Mouse (Mus musculus) C2C12 (cell line): ENCODE results near the gene Wee1. TPM values are rescaled to one million over a fixed set of nuclear protein-coding genes. Genes with fewer than 3 reads are reported as not detected.
"Not testable (repeated sequence)": the region's sequence is repeated elsewhere in the genome, so short reads cannot be mapped to it uniquely, and the experiment has no call there.

ENCODE experiments used
- H3K27me3 ChIP-seq: one replicate; pipeline ENCODE4 v1.6.1; 2011; ENCODE audit not compliant: control insufficient read depth, insufficient read depth, insufficient read length
- H3K36me3 ChIP-seq: one replicate; pipeline ENCODE4 v1.6.1; 2011; ENCODE audit not compliant: control insufficient read depth, insufficient read depth
- H3K4me3 ChIP-seq: one replicate; pipeline ENCODE4 v1.5.1; 2011; ENCODE audit warnings: mild to moderate bottlenecking, control low read depth; ENCODE audit not compliant: poor library complexity, insufficient read depth, severe bottlenecking
- H3K79me2 ChIP-seq: one replicate; pipeline ENCODE4 v1.6.1; 2011; ENCODE audit not compliant: control insufficient read depth, insufficient read depth
- H3K79me3 ChIP-seq: one replicate; pipeline ENCODE4 v1.6.1; 2011; ENCODE audit warnings: low read depth, control low read depth
- H3ac ChIP-seq: one replicate; pipeline ENCODE3; 2011; ENCODE audit warnings: low read depth; ENCODE audit not compliant: control insufficient read depth, insufficient read length
- CEBPB ChIP-seq: IDR thresholded peaks from one replicate; pipeline ENCODE4 v1.6.1; 2011; ENCODE audit warnings: low read depth, mild to moderate bottlenecking, control low read depth, moderate library complexity
- CTCF ChIP-seq: IDR thresholded peaks from one replicate; pipeline ENCODE4 v1.5.1; 2011; ENCODE audit not compliant: control insufficient read depth, insufficient read depth, insufficient read length
- FOSL1 ChIP-seq: IDR thresholded peaks from one replicate; pipeline ENCODE4 v1.8.0; 2011; ENCODE audit warnings: mild to moderate bottlenecking, low read length; ENCODE audit not compliant: poor library complexity, insufficient read depth, severe bottlenecking
- MAX ChIP-seq: IDR thresholded peaks from one replicate; pipeline ENCODE4 v1.6.1; 2011; ENCODE audit warnings: mild to moderate bottlenecking, control low read depth
- MYOD1 ChIP-seq: IDR thresholded peaks from one replicate; pipeline ENCODE4 v1.6.1; 2011; ENCODE audit warnings: low read depth; ENCODE audit not compliant: control insufficient read depth, insufficient read length
- MYOG ChIP-seq: IDR thresholded peaks from one replicate; pipeline ENCODE4 v1.6.1; 2011; ENCODE audit not compliant: control insufficient read depth, insufficient read length; ENCODE audit errors: extremely low read depth
- USF1 ChIP-seq: IDR thresholded peaks from one replicate; pipeline ENCODE4 v1.6.1; 2011; ENCODE audit warnings: low read depth, mild to moderate bottlenecking, control low read depth, moderate library complexity
- polyA plus RNA-seq: library from polyadenylated mRNA; unstranded; fragments of >200 nt; fragmentation: generic; extraction: Trizol; gene quantifications from one replicate; pipeline ENCODE4 v1.2.1, GENCODE M21; 2012; ENCODE audit warnings: missing spikeins

The Wee1 gene
- polyA plus RNA-seq, 1 experiment = 15.8 TPM

GRCm38 (mm10) chr7:110128566-110128965 lies 6.7 kb downstream of the Wee1 start:
- Histone ChIP-seq H3ac (no peak overlapping the region), H3K27me3 (no peaks in the 10 kb centered on the region), H3K79me3 (peaks cover 73% of the 10 kb centered on the region), H3K36me3 (peaks cover 86% of the 10 kb centered on the region), H3K79me2 (peaks cover 100% of the 10 kb centered on the region), H3K4me3 (no peak overlapping the region)
- TF ChIP-seq CTCF (no peak), CEBPB (no peak), MYOD1 (no peak), FOSL1 (no peak), USF1 (no peak), MYOG (no peak), MAX (no peak)

- not testable (repeated sequence) for H3K4me3 ChIP-seq, H3ac ChIP-seq, H3K27me3 ChIP-seq
- H3K79me3 ChIP-seq = peaks cover 48% of the 10 kb centered on the region
- H3K79me2 ChIP-seq = peaks cover 80% of the 10 kb centered on the region
- peaks cover 96% of the 10 kb centered on the region for H3K36me3 ChIP-seq
These were observed 10.4 kb downstream of the Wee1 start for GRCm38 (mm10) chr7:110132272-110132671.

- Histone ChIP-seq H3K4me3 (no peak overlapping the region), H3K79me3 (peaks cover 36% of the 10 kb centered on the region), H3K27me3 (no peaks in the 10 kb centered on the region), H3K79me2 (peaks cover 70% of the 10 kb centered on the region), H3K36me3 (peaks cover 96% of the 10 kb centered on the region), H3ac (no peak overlapping the region)
- TF ChIP-seq MYOG (no peak), MAX (no peak), CTCF (no peak), MYOD1 (no peak), FOSL1 (no peak), CEBPB (no peak), USF1 (no peak)
These were observed 12.1 kb downstream of the Wee1 start for GRCm38 (mm10) chr7:110133988-110134387.

- Histone ChIP-seq H3K79me2 (peaks cover 32% of the 10 kb centered on the region), H3K79me3 (peaks cover 14% of the 10 kb centered on the region), H3K27me3 (no peaks in the 10 kb centered on the region), H3ac (no peak overlapping the region), H3K4me3 (no peak overlapping the region), H3K36me3 (peaks cover 95% of the 10 kb centered on the region)
- no peak for TF ChIP-seq CTCF
- no peak for TF ChIP-seq MAX
- no peak for TF ChIP-seq CEBPB
- TF ChIP-seq USF1 = no peak
- no peak for TF ChIP-seq MYOD1
- TF ChIP-seq MYOG = no peak
- no peak for TF ChIP-seq FOSL1
These were observed 16.7 kb downstream of the Wee1 start for GRCm38 (mm10) chr7:110138538-110138937.

GRCm38 (mm10) chr7:110143863-110144262 lies 22.0 kb downstream of the Wee1 start:
- TF ChIP-seq MAX (no peak), CEBPB (no peak), FOSL1 (no peak), MYOD1 (no peak)
- H3K36me3 ChIP-seq = peaks cover 58% of the 10 kb centered on the region

GRCm38 (mm10) chr7:110152891-110153290 lies 31.0 kb downstream of the Wee1 start:
- H3K36me3 ChIP-seq = no peaks in the 10 kb centered on the region
- H3K79me3 ChIP-seq = no peaks in the 10 kb centered on the region
- no peak overlapping the region for H3ac ChIP-seq
- no peak for TF ChIP-seq MAX
- no peak for TF ChIP-seq FOSL1
- no peak for TF ChIP-seq CEBPB
- no peak for TF ChIP-seq CTCF
- no peak for TF ChIP-seq USF1
- TF ChIP-seq MYOG = no peak
- TF ChIP-seq MYOD1 = no peak
- H3K79me2 ChIP-seq = no peaks in the 10 kb centered on the region
- H3K27me3 ChIP-seq = no peaks in the 10 kb centered on the region
- no peak overlapping the region for H3K4me3 ChIP-seq

More at GRCm38 (mm10) chr7:110143863-110144262, 22.0 kb downstream of the Wee1 start:
- Histone ChIP-seq H3K27me3 (no peaks in the 10 kb centered on the region), H3K4me3 (no peak overlapping the region), H3ac (no peak overlapping the region), H3K79me2 (peaks cover 8% of the 10 kb centered on the region), H3K79me3 (no peaks in the 10 kb centered on the region)
